Mouse (Mus musculus) right cerebral cortex, adult 18-20 months (tissue): ENCODE measurements around the gene Mettl4.
A peak's percentile ranks its signal among the peaks of the same experiment; 100 is the strongest.

ENCODE experiments used
- DNase-seq: peaks from one replicate; pipeline ENCODE4 v3.0.0; 2022; ENCODE audit warnings: mixed read lengths

Mettl4 gene

DNA sequence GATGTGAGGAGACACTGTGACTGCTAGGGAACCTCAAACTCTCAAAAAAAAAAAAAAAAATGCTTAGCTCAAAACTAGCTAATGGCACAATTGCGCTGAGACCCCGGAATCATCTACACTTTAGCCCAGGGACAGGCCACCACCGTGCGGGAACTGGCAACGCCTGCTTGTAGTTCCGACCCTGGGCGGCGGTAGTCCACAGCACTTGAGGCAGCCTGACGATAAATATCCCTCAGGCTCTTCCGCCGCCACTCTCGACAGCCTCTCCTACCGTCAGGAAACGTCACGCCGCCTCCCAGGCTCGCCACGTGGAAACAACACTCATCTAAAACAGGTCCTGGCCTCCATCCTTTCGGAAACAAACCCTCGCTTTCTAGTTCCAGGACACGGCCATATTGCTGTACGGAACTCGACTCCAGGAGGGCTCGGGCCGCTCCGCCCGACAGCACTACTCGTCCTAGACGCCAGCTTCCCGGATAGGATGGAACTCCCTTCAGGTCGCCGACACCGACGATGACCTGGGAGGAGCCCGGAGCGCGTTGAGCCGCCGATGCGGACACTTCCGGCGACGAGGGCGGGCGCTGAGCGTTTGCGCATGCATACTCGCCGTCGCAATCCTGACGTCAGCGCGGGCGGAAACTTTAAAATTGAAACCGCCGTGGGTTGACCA lies at the start of gene Mettl4:
TSS of gene Mettl4 (minus strand) at position 554 of the 670 bp plus-strand sequence.
- peak; percentile 95 for DNase-seq

DNA sequence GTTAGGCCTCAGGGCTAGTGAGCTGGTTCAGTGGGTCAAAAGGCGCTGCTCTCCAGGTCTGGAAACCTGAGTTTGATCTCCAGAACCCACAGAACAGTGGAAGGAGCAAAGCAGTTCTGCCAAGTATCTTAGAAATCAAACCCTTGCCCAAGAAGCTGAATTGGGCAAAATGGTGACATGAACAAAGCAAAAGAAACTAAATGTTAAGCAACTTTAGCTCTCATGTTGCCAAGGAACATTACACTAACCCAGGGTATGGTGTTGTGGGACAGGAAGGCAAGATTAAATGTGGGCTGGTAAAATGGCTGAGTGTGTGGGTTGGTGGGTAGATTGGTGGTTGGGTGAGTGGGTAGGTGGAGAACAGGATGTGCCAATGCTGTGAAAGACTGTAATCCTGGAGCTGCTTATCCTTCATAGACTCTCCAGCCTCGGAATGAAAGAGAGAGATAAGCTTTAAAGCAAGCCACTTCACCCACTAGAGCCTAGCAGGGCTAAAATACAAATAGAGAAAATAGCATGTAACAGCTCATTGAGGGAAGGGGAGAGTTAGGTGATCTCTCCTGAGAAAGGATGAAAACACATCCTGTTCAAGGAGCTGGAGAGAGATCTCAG lies 29.2 kb upstream of the Mettl4 start:
- DNase-seq, result peak; percentile 2

DNA sequence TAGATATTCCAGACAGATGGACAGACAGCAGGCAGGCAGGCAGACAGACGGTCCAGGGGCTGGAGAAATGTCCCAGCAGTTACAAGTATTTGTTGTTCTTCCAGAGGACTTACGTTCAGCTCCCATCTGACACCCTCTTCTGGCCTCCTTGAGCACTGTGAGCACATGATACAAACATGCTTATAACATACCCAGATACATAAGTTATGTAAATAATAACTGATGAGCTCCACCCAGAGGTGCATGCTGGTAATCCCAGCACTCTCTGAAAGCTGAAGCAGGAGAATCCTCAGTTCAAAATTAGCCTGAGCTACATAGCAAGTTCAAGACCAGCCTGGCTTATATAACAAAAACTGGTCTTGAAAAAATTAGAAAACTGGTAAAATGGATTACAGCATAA lies 18.7 kb upstream of the Mettl4 start:
- DNase-seq, result no peak

DNA sequence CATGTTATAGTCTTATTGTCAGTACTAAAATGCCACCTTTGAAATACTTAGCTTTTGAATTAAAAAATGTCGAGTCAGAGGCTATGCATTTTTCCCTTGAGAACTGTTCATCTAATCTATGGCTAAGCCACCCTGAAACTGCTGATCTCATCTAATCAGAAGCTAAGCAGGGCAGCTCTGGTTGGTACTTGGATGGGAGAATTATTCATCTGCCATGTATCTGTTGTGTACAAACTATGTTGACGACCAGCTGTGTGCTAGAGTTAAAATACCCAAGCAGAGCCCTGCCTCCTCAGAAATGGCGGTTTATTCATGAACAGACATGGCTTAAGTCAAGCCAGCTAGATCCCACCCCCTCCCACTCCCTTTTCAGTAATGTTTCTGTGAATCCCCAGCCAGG lies 14.9 kb upstream of the Mettl4 start:
- no peak for DNase-seq

DNA sequence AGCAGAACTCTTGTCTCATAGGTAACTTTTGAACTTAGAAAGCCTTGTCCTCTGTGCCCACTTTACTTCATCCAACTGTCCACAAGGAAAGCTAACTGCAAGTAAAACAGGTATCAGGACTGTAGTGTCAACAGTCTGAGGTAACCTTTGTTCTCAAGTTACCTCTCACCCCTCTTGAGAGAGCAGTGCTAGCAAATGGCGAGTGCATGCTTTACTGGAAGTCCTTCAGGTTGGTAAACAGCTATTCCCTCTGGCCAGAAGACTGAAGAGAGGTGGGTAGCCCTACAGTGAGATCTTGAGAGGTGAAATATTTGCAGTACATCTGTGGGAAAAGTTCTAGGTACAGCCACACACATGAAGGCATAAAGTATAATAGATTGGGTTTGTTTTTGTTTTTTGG lies 14.2 kb upstream of the Mettl4 start:
- DNase-seq, result no peak

DNA sequence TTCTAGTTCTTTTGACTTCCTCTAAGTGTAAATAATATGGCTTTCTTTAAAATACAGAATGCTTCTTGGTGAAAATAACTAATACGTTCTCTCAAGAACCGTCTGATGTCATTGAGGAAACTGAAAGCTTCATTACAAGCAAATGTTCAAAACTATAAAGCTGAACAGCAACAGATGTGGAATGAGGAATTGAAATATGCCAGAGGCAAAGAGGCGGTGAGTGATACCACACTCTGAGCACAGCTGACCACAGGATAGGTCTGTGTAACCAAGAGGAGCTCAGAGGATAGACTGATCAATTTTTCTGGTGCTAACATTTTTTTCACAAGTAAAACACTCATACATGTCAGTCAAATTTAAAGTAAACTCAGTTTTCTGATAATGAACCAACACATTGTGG lies 12.6 kb upstream of the Mettl4 start:
- DNase-seq, result no peak

DNA sequence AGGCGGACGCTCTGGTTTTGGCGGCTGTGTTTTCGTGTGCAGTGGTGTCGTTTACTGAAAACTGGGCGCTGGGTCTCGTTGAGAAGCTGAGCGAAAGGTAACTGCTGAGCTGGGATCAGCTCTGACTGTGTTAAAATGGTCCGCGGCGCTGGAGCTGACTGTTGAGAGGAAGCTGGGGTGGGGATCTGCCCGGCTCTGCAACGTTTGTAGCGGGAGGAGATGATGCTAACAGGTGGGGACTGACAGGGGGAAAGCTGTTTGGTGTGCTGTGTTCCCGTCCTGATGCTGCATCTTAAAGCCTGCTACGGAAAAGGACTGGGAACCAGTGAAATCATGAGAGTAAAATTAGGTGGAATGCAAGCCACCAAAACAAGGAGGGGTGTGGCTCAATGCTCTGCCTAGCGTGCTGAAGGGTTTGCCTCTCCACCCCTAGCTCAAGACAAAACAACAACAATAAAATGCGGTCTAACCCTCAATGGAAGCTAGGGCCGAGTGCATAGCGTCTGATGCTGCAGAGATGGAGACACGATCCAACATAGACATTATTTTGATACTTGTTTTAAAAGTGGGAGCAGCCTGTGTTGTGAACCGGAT lies 414 bp upstream of the Mettl4 start:
- DNase-seq, result no peak

DNA sequence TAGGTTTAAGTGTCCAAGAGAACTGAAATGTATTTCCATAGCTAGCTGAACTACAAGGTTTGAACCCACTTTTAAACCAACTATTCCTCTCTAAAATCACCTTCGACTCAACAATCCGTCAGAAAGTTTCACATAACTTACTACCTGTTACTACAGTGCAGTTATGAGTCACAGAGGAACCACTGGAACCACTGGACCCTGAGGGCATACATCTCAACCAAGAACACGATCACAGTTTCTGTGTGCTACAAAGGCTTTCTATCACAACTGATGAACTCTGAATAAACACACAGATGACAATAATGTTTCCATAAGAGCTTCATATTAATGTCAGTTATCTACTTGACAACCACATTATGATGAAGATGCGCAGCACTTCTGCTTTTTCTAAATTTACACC lies 11.6 kb downstream of the Mettl4 start:
- DNase-seq, result no peak

DNA sequence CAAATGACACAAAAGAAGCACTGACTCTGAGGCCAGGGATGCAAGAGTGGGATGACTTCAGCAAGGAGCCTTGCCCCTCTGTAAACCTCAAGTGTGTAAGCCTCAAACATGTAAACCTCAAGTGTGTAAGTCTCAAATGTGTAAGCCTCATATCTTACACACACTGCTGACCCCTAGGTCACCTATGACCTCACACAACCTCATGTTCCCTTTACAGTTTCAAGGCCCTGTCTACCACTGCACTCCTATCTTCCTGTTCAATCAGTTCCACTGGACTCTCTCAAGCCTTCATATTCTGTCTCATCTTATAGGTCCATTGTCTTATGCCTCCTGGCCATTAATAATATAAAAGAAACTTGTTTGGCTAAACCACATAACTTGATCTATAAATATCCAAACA lies 13.9 kb downstream of the Mettl4 start:
- no peak for DNase-seq

DNA sequence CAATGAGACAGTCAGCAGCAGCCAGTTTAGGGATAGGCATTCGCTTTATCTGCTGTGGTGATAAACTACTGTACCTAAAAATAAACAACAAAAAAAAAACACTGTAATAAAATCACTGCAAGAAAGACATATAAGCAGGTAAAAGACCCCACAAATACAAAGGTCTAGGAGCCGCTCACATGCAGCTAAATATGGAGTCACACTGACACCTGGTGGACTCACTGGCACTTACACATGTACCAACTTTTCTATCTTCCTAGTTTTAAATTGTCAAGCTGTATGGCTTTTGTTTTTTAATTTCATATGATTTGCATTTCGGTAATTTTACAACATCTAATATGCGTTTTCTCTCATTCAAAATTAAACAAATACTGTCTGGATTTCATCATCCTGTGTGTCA lies 14.4 kb downstream of the Mettl4 start:
- peak; percentile 12 for DNase-seq

DNA sequence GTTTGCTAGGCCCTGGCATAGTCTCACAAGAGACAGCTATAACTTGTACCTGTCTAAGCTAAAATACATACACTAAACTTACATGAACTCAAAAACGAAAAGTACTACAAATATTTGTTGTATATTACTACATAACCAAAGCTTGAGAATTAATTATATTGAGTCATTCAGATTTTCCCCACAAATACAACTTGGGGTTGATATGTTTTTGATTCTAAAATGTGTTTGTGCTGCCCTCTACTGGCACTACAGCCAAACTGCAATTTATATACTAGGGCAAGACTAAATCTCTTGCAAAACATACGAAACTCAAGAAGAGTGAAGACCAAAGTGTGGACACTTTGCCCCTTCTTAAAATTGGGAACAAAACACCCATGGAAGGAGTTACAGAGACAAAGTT lies 19.4 kb downstream of the Mettl4 start:
- peak; percentile 16 for DNase-seq

DNA sequence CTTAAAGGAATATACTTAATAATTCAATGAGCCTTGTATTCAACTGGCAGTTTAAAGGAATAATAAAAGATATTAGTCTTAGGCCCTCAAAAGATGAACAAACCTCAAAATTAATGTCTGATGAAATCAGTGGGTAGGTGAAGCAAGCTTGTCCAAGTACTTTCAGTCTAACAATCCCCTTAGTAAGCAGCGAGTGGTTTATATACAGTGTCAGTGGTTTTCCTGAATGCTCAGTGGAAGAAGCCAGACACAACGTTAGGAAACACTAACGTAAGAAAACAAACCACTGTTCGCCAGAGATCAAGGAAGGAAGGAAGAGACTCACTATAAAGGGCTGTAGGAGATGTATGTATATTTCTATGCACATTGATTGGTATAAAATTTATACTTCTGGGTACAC lies 23.1 kb downstream of the Mettl4 start:
- no peak for DNase-seq

DNA sequence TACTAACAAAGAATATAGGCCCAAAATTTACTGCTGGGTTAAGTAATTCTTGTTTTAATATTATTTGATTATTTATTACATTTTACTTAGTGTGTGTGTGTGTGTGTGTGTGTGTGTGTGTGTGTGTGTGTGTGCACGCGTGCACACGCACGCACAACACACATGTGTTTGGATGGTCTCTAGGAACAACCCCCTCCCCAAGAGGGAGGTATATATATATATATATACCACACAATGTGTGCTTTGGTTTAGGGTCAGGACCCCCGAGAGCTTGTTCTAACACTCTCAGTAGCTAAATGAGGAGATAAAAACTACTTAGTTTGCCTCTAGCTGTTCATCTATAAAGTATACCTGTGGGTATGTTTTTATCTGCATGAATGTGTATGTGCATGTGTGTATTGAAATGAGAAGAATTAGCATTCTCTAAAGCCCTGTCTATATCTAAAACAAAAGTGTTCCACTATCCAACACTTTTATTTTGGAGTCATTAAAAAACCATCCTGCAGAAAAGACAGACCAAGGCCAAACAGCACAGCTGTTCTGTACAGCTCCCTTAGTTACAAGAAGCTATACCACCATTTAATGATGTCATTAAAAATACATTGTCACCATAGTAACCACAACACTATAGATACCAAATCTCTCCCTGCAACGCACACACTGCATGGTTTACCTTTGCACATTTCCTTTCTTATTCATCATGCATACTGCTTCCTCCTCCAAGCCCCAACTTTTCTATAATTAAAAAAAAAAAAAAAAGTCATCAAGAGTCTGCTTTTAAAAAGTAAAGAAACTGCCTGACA lies 76.1 kb downstream of the Mettl4 start:
- DNase-seq, result no peak
